In genomic region chr5:31240637-31241521, GRCm38 (mm10) we compare ENCODE assay signal across 8 mouse cellular contexts. TPM values are rescaled to one million over a fixed set of nuclear protein-coding genes. Genes with fewer than 3 reads are reported as not detected.
DNase-seq lines count a peak whose midpoint lies in the region; ATAC-seq and TF ChIP-seq lines count a peak whose summit lies in the region.

Nrbp1 (plus strand) TSS chr5:31240864.
Gm9970 (minus strand) TSS chr5:31241232.

- intact Hi-C loops in heart, postnatal 10 days (cut with DNase I) = loop anchor here (1.0 to 2.0 kb wide), 2 partner anchors 21 to 50 kb away; partner anchors contain the start of genes Ift172 and Ppm1g

- H3K9ac ChIP-seq in forebrain, embryonic 13.5 days = peak within 1 kb of the TSS; percentile 94
- H3K9ac ChIP-seq in liver, postnatal 0 days (replicated peaks) = peak within 1 kb of the TSS; percentile 96
- H3K9ac ChIP-seq in neural tube, embryonic 13.5 days = peak within 1 kb of the TSS; percentile 91

- peak; percentile 92 for DNase-seq in ES-CJ7 (ENCODE audit: low read depth, low spot score)
- DNase-seq in heart, postnatal 10 days = peak; percentile 96 to 97
- peak; percentile 95 for DNase-seq in layer of hippocampus, adult 11-12 months (ENCODE audit: low spot score)
- peak; percentile 97 for DNase-seq in liver, postnatal 0 days
- peak; percentile 92 for DNase-seq in telencephalon, adult 2 months (ENCODE audit: low read depth, low spot score)

- no peaks in the 10 kb centered on the region for H3K27me3 ChIP-seq in forebrain, embryonic 13.5 days
- no peaks in the 10 kb centered on the region for H3K27me3 ChIP-seq in liver, postnatal 0 days (ENCODE audit: insufficient read depth, low read length)
- no peaks in the 10 kb centered on the region for H3K27me3 ChIP-seq in neural tube, embryonic 13.5 days

- ATAC-seq in cerebellum, adult (ENCODE audit: insufficient number of reproducible peaks, low FRiP score, low TSS enrichment) = peak; percentile 96
- ATAC-seq in forebrain, embryonic 13.5 days = peak; percentile 99
- peak; percentile 98 for ATAC-seq in liver, postnatal 0 days
- ATAC-seq in neural tube, embryonic 13.5 days (ENCODE audit: low read depth) = peak; percentile 99

- H3K4me3 ChIP-seq in forebrain, embryonic 13.5 days = peak within 1 kb of the TSS; percentile 92
- peak within 1 kb of the TSS; percentile 93 for H3K4me3 ChIP-seq in liver, postnatal 0 days (ENCODE audit: low read depth, low read length)
- peak within 1 kb of the TSS; percentile 81 for H3K4me3 ChIP-seq in neural tube, embryonic 13.5 days

- no peak for TF ChIP-seq EP300 in liver, postnatal 0 days (IDR thresholded peaks at IDR 0.05; ENCODE audit: low read depth)

- peaks cover 16% of the 10 kb centered on the region for H3K4me1 ChIP-seq in forebrain, embryonic 13.5 days
- H3K4me1 ChIP-seq in liver, postnatal 0 days (ENCODE audit: insufficient read depth) = peaks cover 8% of the 10 kb centered on the region
- peaks cover 18% of the 10 kb centered on the region for H3K4me1 ChIP-seq in neural tube, embryonic 13.5 days (replicated peaks)

- WGBS in forebrain, embryonic 13.5 days = under 1% methylated on average over 49 of the region's 103 CpGs
- under 1% methylated on average over 81 of the region's 103 CpGs for WGBS in liver, postnatal 0 days (ENCODE audit: insufficient replicate concordance)
- 1% methylated on average over 84 of the region's 103 CpGs for WGBS in neural tube, embryonic 13.5 days

- peak; percentile 7; the same call in 1 of the 2 replicates for TF ChIP-seq CTCF in liver, postnatal 0 days (IDR thresholded peaks at IDR 0.05; ENCODE audit: low read depth)

- peak within 1 kb of the TSS; percentile 89 for H3K4me2 ChIP-seq in forebrain, embryonic 13.5 days
- H3K4me2 ChIP-seq in liver, postnatal 0 days (ENCODE audit: low read depth, low read length) = peak within 1 kb of the TSS; percentile 92
- peak within 1 kb of the TSS; percentile 86 for H3K4me2 ChIP-seq in neural tube, embryonic 13.5 days

- H3K36me3 ChIP-seq in forebrain, embryonic 13.5 days (ENCODE audit: poor library complexity, severe bottlenecking) = peaks cover 23% of the 10 kb centered on the region
- peaks cover 22% of the 10 kb centered on the region for H3K36me3 ChIP-seq in liver, postnatal 0 days (replicated peaks; ENCODE audit: insufficient read depth, low read length)
- peaks cover 23% of the 10 kb centered on the region for H3K36me3 ChIP-seq in neural tube, embryonic 13.5 days

- H3K9me3 ChIP-seq in forebrain, embryonic 13.5 days (replicated peaks) = peaks cover 8% of the 10 kb centered on the region; the same call in 1 of the 2 replicates
- no peaks in the 10 kb centered on the region for H3K9me3 ChIP-seq in liver, postnatal 0 days (ENCODE audit: low read length)
- H3K9me3 ChIP-seq in neural tube, embryonic 13.5 days = no peaks in the 10 kb centered on the region

- peak within 1 kb of the TSS; percentile 95 for H3K27ac ChIP-seq in forebrain, embryonic 13.5 days
- peak within 1 kb of the TSS; percentile 98 for H3K27ac ChIP-seq in liver, postnatal 0 days (ENCODE audit: low read depth)
- H3K27ac ChIP-seq in neural tube, embryonic 13.5 days (replicated peaks) = peak within 1 kb of the TSS; percentile 97

RNA-seq across cellular contexts. Expression of gene Nrbp1, which starts in this region (rescaled TPM):
- 137 and 145 TPM in 2 replicates for polyA plus RNA-seq in forebrain, embryonic 13.5 days (2015; fragmentation: Nextera tagmentation; extraction: Ambion mirVana)
- 10 to 100 TPM; 83.8 to 85.2 TPM for total RNA-seq in heart, postnatal 10 days (2021)
- 42.9 and 43.0 TPM in 2 replicates for polyA plus RNA-seq in liver, postnatal 0 days (2015; fragmentation: Nextera tagmentation; extraction: Ambion mirVana)
- 164 and 171 TPM in 2 replicates for polyA plus RNA-seq in neural tube, embryonic 13.5 days (2015; fragmentation: Nextera tagmentation; extraction: Ambion mirVana)

RNA-seq across cellular contexts. Expression of gene Gm9970, which starts in this region (rescaled TPM):
- polyA plus RNA-seq in forebrain, embryonic 13.5 days (2015; fragmentation: Nextera tagmentation; extraction: Ambion mirVana) = 0.44 TPM in 1 of 2 replicates, not detected in the other
- total RNA-seq in heart, postnatal 10 days (2021) = 1 to 10 TPM in 1 of 2 experiments, not detected in 1; 1.0 TPM
- 0.28 TPM in 1 of 2 replicates, not detected in the other for polyA plus RNA-seq in liver, postnatal 0 days (2015; fragmentation: Nextera tagmentation; extraction: Ambion mirVana)
- not detected in 2 replicates for polyA plus RNA-seq in neural tube, embryonic 13.5 days (2015; fragmentation: Nextera tagmentation; extraction: Ambion mirVana)

Comparison
In these comparisons a context has a peak if more than half of its experiments do, and no peak if none do; other contexts are left out.
1. Peak in every context shown above with its lines: DNase-seq, ATAC-seq, H3K4me3 ChIP-seq and H3K27ac ChIP-seq.